Mouse (Mus musculus): ENCODE measurements around the gene Adgrg5. TPM values are rescaled to one million over a fixed set of nuclear protein-coding genes. Genes with fewer than 3 reads are reported as not detected.
A peak's percentile ranks its signal among the peaks of the same experiment; 100 is the strongest.

The Adgrg5 gene
- total RNA-seq, 2 experiments from 2014 or later: 0.18 to 0.55 TPM

DNA sequence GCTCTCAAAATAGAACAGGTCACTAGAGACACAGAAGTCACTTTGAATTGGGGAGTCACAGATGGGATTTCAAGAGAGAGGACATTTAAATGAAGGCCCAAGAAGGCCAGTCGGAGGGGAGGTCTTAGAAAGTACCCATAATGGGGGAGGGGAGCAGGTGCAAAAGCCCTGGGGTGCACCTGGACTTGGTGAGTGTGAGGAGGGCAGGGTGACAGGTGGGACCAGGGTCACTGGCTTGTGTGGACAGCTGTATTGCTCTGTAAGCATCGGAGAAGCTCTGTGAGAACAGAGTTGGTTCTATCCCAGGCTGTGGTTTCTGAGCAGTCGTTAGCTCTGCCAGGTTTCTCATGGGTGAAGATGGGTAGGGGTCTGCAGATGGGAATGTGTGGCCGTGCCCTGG lies 68.5 kb downstream of the Adgrg5 start:
- DNase-seq (ENCODE audit: low spot score in 2 of 2): peak in 1 of 2 experiments; percentile 18

DNA sequence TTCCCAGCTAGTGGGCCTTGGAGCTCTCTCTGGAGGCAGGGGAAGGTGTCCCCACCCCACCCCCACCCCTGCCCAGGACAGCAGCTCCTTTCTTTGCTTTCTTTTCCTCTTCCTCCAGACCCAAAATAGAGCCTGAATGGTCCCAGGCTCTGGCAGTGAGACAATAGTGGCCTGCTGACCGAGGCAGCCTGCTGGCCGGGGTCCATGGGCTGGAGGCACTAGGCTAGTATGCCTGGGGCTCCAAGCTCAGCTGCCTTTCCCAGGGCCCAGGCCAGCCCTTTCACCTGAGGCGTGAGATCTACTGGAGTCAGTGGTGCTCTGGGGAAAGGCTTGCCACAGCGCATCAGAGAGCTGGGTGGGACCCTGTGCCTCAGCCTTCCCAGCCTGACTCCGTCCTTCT lies 69.0 kb downstream of the Adgrg5 start:
- DNase-seq (ENCODE audit: low spot score in 2 of 2): peak; percentile 75 to 83

Other genes starting within 250 kb of the Adgrg5 start
- 10 to 100 TPM; 26.9 to 27.6 TPM for gene Pllp, start 227.4 kb upstream of the Adgrg5 start, total RNA-seq (2021)
- not detected for gene Ccl22, start 178.1 kb upstream of the Adgrg5 start, total RNA-seq (2021)
- gene Cx3cl1, start 151.7 kb upstream of the Adgrg5 start, total RNA-seq (2021): 100 to 1,000 TPM; 348 to 361 TPM
- 1 to 10 TPM; 6.4 to 7.5 TPM for gene Ccl17, start 113.2 kb upstream of the Adgrg5 start, total RNA-seq (2021)
- 10 to 100 TPM; 66.3 to 76.9 TPM for gene Coq9, start 85.4 kb upstream of the Adgrg5 start, total RNA-seq (2021)
- gene Ciapin1, start 85.3 kb upstream of the Adgrg5 start, total RNA-seq (2021): 10 to 100 TPM; 73.4 to 95.8 TPM
- gene Polr2c, start 66.2 kb upstream of the Adgrg5 start, total RNA-seq (2021): 10 to 100 TPM; 52.8 to 58.3 TPM
- 10 to 100 TPM; 75.5 to 81.2 TPM for gene Dok4, start 47.4 kb upstream of the Adgrg5 start, total RNA-seq (2021)
- gene Ccdc102a, start 5.6 kb upstream of the Adgrg5 start, total RNA-seq (2021): 1 to 10 TPM; 4.0 to 4.2 TPM
- 100 to 1,000 TPM; 160 to 164 TPM for gene Adgrg1, start 51.1 kb downstream of the Adgrg5 start, total RNA-seq (2021)
- under 1 TPM; 0.20 to 0.48 TPM for gene Adgrg3, start 94.0 kb downstream of the Adgrg5 start, total RNA-seq (2021)
- gene Drc7, start 131.4 kb downstream of the Adgrg5 start, total RNA-seq (2021): 1 to 10 TPM; 1.9 to 3.2 TPM
- 10 to 100 TPM; 38.5 to 38.9 TPM for gene Katnb1, start 157.5 kb downstream of the Adgrg5 start, total RNA-seq (2021)